Mouse (Mus musculus) intestine, embryonic 16.5 days (tissue): ENCODE measurements around the gene Myh2. TPM values are rescaled to one million over a fixed set of nuclear protein-coding genes. Genes with fewer than 3 reads are reported as not detected.

Source experiments
- ATAC-seq: fragments of 200-750 bp; cut with Nextera tagmentation; 2 replicates; pipeline ENCODE4 v1.8.0; 2017; ENCODE audit warnings: moderate TSS enrichment, moderate library complexity
- H3K27ac ChIP-seq: fragments of 300-500 bp; sonication (generic); 2 replicates; pipeline ENCODE4 v1.5.1; 2014; ENCODE audit warnings: mild to moderate bottlenecking, low read length
- H3K27me3 ChIP-seq: fragments of 300-500 bp; sonication (generic); replicated peaks from 2 replicates; pipeline ENCODE4 v1.6.1; 2014; ENCODE audit warnings: low read length, control low read depth, mixed read lengths; ENCODE audit not compliant: control insufficient read depth, insufficient read depth
- H3K36me3 ChIP-seq: fragments of 300-500 bp; sonication (generic); 2 replicates; pipeline ENCODE4 v1.6.1; 2014; ENCODE audit warnings: low read length, control low read depth; ENCODE audit not compliant: control insufficient read depth, insufficient read depth
- H3K4me1 ChIP-seq: fragments of 300-500 bp; sonication (generic); 2 replicates; pipeline ENCODE4 v1.6.1; 2014; ENCODE audit warnings: low read length, control low read depth, mixed read lengths; ENCODE audit not compliant: control insufficient read depth, insufficient read depth
- H3K4me2 ChIP-seq: fragments of 300-500 bp; sonication (generic); 2 replicates; pipeline ENCODE4 v1.6.1; 2014; ENCODE audit warnings: low read depth, low read length, control low read depth
- H3K4me3 ChIP-seq: fragments of 300-500 bp; sonication (generic); 2 replicates; pipeline ENCODE4 v1.5.1; 2014; ENCODE audit warnings: mild to moderate bottlenecking, low read length
- H3K9ac ChIP-seq: fragments of 300-500 bp; sonication (generic); 2 replicates; pipeline ENCODE4 v1.6.1; 2014; ENCODE audit warnings: low read depth, low read length
- H3K9me3 ChIP-seq: fragments of 300-500 bp; sonication (generic); 2 replicates; pipeline ENCODE4 v1.6.1; 2016; ENCODE audit warnings: low read length, control low read depth; ENCODE audit not compliant: control insufficient read depth
- WGBS: fragments of 180-500 bp; shearing (Covaris S2); extraction: QIAGEN DNeasy Blood & Tissue Kit; methylation state at CpG from one replicate; pipeline ENCODE4 v1.1.7; 2014; 5-methylcytosine and 5-hydroxymethylcytosine counted together
- polyA plus RNA-seq: library from polyadenylated mRNA; unstranded; fragments of >200 nt; fragmentation: Nextera tagmentation; extraction: Ambion mirVana; gene quantifications from 2 replicates; pipeline ENCODE4 v1.2.1, GENCODE M21; 2015

The Myh2 gene
- polyA plus RNA-seq, 1 experiment from 2014 or later, result 0.02 TPM

DNA sequence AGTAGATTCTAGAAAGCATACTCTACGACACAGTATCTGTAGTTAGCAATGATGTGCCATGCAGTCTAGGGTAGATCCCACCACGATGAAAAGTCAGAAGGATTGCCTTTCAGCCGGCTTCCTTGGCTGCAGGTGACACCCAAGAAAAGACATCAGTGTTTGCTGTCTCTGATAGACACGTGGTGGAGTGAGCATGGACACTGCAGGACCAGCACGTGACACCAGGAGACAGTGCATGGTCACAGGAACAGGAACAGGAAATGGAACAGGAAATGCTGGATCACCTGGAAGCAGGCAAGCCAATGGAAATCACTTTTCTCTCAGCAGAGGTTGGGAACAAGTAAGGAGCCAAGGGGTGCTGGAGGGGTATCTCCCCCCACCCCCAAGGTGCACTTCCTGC is 27.8 kb upstream of the Myh2 start:
- Histone ChIP-seq H3K9ac (no peak overlapping the region), H3K27me3 (no peaks in the 10 kb centered on the region), H3K27ac (no peak overlapping the region), H3K4me3 (no peak overlapping the region), H3K4me2 (no peak overlapping the region), H3K9me3 (no peaks in the 10 kb centered on the region), H3K36me3 (no peaks in the 10 kb centered on the region), H3K4me1 (no peaks in the 10 kb centered on the region)
- ATAC-seq, result no peak
- 79% methylated on average over 5 of the region's 5 CpGs for WGBS

DNA sequence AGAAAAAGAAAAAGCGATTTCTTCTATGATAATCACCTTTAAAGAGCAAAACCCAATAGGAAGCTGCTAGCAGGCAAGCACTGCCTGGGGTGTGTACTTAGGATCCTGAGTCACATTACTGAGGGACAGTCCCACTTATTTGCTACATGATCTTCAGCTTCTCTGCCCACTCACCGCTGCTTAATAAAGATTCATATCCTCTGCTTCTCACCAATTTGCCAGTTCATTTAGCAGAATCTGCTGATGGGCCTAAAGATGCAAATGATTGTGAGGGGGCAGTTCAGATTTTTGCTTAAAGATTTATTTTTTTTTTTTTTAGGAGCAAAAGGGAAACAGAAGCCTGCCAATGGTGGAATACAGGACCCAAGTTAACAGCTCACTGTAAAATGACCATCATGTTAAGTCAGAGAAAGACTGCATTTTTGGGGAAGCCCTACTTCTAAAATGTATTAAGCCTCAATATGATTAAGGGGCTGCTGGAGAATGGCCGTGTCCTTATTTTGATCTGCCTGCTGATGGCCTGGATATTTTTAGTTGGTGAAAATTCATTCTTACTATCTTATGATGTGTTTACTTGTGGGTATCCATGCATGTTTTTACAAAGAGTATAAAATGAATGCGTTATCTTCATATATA is 26.8 kb upstream of the Myh2 start:
- no peaks in the 10 kb centered on the region for H3K36me3 ChIP-seq
- H3K27me3 ChIP-seq, result no peaks in the 10 kb centered on the region
- H3K4me3 ChIP-seq, result no peak overlapping the region
- H3K4me1 ChIP-seq, result no peaks in the 10 kb centered on the region
- H3K9me3 ChIP-seq, result no peaks in the 10 kb centered on the region
- H3K4me2 ChIP-seq, result no peak overlapping the region
- ATAC-seq, result no peak
- 92% methylated on average over 4 of the region's 4 CpGs for WGBS
- no peak overlapping the region for H3K27ac ChIP-seq
- H3K9ac ChIP-seq, result no peak overlapping the region

DNA sequence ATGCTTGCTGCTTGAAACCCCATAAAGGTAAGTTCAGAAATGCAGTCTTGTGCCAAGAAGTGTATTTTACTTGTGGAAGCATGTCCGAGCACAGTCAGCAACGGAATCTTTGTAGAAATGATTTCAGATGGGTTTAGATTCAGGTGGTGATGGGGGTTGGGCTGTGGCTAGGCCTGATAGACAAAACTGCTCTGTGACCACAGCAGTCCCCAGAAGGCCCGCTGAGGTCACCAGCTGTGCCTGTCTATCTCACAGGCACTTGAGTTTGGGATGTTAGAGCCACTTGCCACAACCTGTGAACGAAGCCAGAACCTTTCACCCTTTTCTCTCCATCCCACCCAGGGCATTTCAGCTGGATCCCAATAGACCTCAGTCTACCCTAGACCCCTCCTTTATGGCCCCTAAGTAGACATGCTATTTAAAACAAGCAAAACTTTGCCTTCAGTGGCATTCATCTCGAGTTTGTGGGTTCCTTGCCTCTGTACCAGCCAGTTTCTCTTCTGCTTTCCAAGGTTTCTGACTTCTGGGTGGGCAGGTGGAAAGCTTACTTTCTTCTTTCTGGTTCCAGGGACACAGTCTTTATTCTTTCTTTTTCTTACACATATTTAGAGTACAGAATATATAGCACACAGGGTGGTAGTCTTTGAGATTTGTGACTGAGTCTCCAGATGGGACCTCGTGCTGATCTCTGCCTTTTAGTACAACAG is 26.1 kb upstream of the Myh2 start:
- Histone ChIP-seq H3K9ac (no peak overlapping the region), H3K4me1 (no peaks in the 10 kb centered on the region), H3K27me3 (no peaks in the 10 kb centered on the region), H3K4me3 (no peak overlapping the region), H3K36me3 (no peaks in the 10 kb centered on the region), H3K27ac (no peak overlapping the region), H3K9me3 (no peaks in the 10 kb centered on the region), H3K4me2 (no peak overlapping the region)
- 69% methylated on average over 6 of the region's 6 CpGs for WGBS
- no peak for ATAC-seq

DNA sequence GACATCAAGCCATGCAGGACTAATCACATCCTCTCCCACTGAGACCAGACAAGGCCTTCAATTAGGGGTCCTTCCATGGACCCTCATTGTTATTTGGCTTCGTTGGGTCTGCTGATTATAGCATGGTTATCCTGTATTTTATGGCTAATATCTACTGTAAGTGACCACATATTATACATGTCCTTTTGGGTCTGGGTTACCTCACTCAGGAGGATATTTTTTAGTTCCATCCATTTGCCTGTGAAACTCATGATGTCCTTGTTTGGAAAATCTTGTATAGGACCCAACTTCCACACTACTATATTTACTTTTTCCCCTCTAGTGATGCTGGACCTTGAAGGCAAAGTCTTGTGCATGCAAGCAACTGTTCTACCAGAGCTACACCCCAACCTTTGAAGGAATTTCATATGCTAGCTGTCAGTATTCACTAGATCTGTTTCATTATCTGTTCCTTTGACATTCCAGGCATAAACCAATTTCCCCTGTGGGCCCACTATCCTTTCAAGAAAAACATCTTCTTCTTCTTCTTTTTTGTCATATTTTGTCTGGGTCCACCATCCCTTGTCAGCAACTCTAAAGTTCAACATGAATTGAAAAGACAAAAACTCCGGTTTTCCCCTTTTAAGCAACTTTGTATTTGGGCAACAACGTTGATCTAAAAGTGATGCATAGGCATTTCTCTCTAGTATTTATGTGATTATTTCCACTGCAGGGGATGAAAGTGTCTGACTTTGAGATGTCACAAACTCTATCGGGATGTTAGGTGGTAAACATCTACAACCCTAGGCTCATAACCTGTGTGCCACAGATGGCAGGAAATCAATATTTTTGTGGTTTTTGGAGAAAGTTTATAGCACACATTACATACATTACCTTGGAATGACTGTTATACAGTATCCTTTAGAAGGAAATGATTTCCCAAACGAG is 25.1 kb upstream of the Myh2 start:
- no peak overlapping the region for H3K4me2 ChIP-seq
- no peak for ATAC-seq
- no peaks in the 10 kb centered on the region for H3K36me3 ChIP-seq
- H3K9ac ChIP-seq, result no peak overlapping the region
- H3K4me3 ChIP-seq, result no peak overlapping the region
- no peaks in the 10 kb centered on the region for H3K9me3 ChIP-seq
- 84% methylated on average over 5 of the region's 5 CpGs for WGBS
- no peak overlapping the region for H3K27ac ChIP-seq
- no peaks in the 10 kb centered on the region for H3K4me1 ChIP-seq
- no peaks in the 10 kb centered on the region for H3K27me3 ChIP-seq

DNA sequence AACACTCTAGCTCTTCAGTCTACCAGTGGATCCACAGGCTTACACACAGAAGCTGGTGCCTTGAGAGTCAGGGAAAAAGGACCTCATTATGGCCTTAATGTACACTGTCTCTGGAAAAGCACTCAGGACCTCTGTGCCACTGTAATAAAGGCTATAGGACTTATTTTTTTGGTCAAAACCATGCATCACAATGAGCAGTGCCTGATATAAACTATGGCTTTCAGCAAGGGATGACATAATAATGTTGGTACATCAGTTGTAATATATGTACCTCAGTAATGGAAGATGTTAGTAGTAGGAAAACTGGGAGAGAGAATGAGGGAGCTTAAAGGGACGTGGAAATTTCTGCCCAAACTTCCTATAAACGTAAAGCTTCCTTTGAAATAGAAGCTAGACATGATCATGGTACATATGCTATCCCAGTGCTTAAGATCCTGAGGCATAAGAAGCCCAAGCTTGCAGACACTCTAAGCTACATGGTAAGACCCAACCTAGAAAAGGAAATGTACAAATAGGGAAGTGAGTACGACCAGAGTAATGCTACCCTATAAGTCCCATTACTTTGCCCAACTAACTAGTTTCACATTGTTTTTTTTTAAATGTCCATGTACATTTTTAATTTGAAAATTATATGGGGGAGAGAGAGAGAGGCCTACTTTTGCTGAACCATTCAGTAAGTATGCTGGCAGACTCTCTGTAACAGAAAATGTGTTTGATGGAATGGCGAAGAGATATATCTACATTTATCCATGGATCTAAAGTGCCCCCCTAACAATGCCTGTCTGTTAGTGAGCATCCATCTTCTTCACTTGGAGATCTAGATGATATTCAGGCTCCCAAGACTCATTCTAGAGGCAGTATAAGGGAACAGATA is 24.2 kb upstream of the Myh2 start:
- Histone ChIP-seq H3K36me3 (no peaks in the 10 kb centered on the region), H3K27ac (no peak overlapping the region), H3K9ac (no peak overlapping the region), H3K9me3 (no peaks in the 10 kb centered on the region), H3K27me3 (no peaks in the 10 kb centered on the region), H3K4me3 (no peak overlapping the region), H3K4me2 (no peak overlapping the region), H3K4me1 (no peaks in the 10 kb centered on the region)
- no peak for ATAC-seq
- WGBS, result 91% methylated on average over 4 of the region's 4 CpGs

DNA sequence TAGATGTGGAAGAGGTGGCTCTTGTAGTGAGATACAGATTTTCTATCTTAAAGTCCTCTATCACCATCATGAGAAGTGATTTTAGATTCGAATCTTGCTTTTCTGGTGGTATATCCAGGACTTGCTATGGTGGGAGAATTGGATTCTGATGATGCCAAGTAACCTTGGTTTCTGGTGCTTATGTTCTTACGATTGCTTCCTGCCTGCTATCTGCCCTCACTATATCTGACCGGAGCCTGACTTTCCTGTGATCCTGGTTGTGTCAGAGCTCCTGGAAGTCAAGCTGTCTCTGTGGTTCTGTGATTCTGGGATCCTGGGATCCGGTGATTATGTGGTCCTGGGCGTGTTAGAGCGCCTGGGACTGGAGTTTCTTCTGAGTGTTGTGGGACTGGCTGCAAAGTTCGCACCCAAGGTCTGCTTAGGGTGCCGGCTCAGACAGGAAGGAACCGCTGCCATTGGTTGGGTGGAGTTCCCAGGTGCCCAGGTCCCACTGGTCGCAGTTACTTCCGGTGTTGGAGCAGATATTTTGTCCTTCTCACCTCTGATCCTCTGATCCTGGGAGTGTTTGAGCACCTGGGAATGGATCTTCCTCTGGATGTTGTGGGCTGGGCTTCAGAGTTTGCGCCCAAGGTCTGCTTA is 23.4 kb upstream of the Myh2 start:
- Histone ChIP-seq H3K27ac (no peak overlapping the region), H3K4me1 (no peaks in the 10 kb centered on the region), H3K27me3 (no peaks in the 10 kb centered on the region), H3K9me3 (no peaks in the 10 kb centered on the region), H3K9ac (no peak overlapping the region), H3K36me3 (no peaks in the 10 kb centered on the region), H3K4me2 (no peak overlapping the region), H3K4me3 (no peak overlapping the region)
- ATAC-seq, result no peak
- 87% methylated on average over 12 of the region's 12 CpGs for WGBS

DNA sequence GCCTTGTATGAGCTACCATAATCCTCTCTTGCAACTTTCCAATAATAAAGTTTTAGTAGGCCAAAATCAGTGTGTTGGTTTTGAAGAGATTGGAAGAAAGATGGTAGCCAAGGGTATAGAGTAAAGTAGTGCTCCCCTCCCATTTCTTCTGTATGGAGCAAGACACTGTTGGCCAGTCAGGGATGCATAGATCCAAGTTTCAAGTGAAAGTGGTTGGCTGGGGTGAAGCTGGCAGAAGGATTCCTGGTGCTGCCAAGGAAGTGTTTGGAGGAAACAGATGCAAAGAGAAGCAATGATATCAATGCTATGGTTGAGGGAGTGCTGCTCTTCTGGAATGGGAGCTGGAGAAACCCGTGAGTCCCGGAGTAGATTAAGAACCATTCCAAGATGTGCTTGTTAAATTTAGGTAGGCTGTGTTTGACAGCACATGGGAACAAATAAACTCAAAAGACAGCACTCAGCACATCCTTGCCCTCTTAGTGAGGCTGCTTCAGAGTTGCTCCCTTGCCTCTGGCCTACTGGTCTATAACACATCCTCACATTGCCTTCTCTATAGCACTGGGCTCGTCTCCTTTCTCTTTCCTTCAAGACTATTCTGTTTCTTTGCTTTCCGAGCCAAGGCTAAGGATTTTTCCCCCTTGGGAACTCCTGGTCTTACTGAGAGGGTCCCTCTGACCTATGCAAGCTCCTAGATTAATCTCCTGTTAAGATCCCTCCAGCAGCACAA is 22.4 kb upstream of the Myh2 start:
- no peak overlapping the region for H3K4me3 ChIP-seq
- WGBS, result 83% methylated on average over 4 of the region's 4 CpGs
- H3K27me3 ChIP-seq, result no peaks in the 10 kb centered on the region
- H3K36me3 ChIP-seq, result no peaks in the 10 kb centered on the region
- no peak overlapping the region for H3K9ac ChIP-seq
- H3K4me2 ChIP-seq, result no peak overlapping the region
- ATAC-seq, result no peak
- no peaks in the 10 kb centered on the region for H3K9me3 ChIP-seq
- H3K27ac ChIP-seq, result no peak overlapping the region
- no peaks in the 10 kb centered on the region for H3K4me1 ChIP-seq

DNA sequence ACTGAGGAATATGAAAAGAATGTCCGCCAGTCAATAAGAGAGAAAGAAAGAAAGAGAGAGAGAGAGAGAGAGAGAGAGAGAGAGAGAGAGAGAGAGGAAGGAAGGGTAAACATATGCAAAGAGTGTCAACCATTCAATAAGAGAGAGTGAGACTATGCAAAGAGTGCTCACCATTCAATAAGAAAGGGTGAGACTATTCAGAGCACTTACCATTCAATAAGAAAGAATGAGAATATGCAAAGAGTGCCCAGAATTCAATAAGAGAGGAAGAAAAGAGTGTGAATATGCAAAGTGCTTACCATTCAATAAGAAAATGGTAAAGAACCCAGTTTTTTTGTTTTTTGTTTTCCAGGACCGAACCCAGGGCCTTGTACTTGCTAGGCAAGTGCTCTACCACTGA is 20.6 kb upstream of the Myh2 start:
- WGBS, result 92% methylated on average over 2 of the region's 2 CpGs
- H3K4me1 ChIP-seq, result no peaks in the 10 kb centered on the region
- H3K9ac ChIP-seq, result no peak overlapping the region
- no peaks in the 10 kb centered on the region for H3K27me3 ChIP-seq
- no peak overlapping the region for H3K4me2 ChIP-seq
- no peaks in the 10 kb centered on the region for H3K36me3 ChIP-seq
- ATAC-seq, result no peak
- no peaks in the 10 kb centered on the region for H3K9me3 ChIP-seq
- H3K4me3 ChIP-seq, result no peak overlapping the region
- H3K27ac ChIP-seq, result no peak overlapping the region
